Mouse (Mus musculus) cerebellum, postnatal 25 days (tissue): ENCODE results near the gene Pabpc4.
A peak's percentile ranks its signal among the peaks of the same experiment; 100 is the strongest.
"Not testable (repeated sequence)": the region's sequence is repeated elsewhere in the genome, so short reads cannot be mapped to it uniquely, and the experiment has no call there.

ENCODE experiments used
- DNase-seq, 2 experiments: peaks; one replicate each; pipeline ENCODE4 v3.0.0; 2021; ENCODE audit warnings: mixed read lengths in 2 of 2

The Pabpc4 gene

DNA sequence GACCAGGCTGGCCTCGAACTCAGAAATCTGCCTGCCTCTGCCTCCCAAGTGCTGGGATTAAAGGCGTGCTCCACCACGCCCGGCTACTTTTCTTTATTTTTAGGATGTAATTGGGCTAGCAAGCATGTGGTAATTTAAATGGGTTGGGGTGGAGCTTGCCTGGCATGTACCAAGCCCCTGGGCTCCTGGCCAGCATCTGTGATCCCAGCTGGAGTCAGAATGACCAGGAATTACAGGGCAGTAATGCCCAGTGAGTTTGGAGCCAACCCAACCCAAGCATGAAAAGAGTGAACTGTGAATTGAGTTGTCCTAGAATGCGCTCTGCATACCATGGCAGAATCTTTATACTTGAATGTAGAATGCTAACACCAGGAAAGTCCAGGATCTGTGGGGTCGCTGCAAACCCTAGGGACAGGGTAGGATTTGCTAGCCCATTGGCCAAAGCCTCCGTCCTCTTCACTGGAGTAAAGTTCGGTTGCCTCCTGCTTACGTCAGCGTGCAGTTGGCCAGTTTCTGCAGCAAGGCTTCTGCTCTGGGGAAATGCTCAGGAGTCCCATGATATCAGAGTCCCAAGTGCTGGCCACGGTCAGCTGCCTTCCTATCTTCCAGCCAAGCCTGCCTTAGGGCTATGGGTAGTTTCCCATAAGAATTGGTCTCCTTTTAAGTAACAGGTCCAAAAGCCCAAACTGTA, 37.0 kb downstream of the Pabpc4 start:
- peak; percentile 64 to 80 for DNase-seq

DNA sequence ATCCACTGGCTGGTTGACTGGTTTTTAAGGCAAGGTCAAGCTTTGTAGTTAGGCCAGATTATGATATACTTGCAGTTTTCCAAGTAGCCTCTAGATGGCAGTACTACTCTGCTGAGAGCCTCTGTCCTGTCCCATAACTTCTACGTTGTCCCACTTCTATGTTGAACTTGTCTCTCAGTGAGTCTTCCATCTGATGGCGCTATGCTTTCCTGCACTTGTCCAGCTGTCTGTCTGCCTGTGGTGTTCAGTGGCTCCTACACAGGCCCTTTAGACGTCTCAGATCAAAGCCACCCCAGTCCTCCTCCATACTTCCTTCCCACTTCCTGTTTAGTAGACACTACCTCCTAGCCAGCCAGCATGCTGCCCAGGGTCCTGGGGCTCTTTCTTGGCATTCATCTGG, 43.6 kb downstream of the Pabpc4 start:
- DNase-seq: peak in 1 of 2 experiments; percentile 25

DNA sequence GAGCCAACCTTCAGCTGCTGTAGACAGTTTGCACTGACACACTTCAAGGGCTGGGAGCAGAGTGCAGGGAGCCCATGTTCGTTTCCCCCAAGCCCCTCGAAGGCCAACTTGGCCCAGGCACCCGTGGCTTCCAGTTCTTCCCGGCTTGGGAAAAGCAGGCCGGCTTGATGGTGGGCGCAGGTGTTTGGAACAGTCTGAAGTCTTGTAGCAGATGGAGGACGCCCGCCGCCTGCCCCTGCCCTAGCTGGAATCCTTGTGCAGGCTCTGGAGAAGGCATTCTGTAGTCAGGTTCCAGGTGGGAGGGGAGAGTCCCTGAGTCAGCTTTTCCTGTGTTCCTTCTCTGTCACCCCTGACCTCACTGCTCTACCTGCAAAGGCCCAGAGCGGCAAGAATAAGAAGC, 44.8 kb downstream of the Pabpc4 start:
- no peak for DNase-seq

DNA sequence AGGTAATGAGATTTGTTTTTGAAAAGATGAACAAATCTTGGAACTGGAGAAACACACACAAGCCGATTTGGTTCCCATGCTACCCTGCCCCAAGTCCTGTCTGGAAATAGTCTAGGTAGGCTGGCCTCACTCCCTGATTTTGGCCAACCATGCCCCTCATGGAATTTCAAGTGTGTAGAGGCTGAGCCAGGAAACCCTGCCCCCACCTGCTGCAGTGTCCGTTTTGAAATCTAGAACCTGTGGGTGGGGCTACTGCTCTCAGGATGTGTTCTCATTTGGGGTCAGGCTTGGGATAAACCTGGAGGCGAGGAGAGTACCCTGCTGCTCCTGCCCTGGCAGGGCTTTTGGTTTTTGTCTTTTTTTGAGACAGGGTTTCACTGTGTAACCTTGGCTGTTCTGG, 46.1 kb downstream of the Pabpc4 start:
- no peak for DNase-seq

DNA sequence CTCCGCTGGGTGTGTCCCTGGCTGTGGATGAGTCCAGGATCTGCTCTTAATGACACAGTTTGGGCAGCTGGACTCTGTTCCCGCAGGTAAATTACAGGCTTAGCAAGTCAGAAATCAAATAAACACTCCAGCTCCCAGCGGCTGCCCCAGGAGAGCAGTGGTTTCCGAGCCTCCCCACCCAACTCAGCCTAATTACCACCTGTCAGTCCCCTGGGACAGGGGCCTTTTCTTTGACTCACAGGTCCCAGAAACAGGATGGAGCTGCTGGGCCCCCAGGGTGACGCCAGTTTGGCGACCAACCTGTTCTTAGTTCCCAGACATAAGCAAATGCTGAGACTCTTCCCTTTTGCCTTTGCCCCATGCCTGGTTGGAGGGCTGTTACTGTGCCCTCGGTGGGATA, 49.7 kb downstream of the Pabpc4 start:
- DNase-seq: no peak

DNA sequence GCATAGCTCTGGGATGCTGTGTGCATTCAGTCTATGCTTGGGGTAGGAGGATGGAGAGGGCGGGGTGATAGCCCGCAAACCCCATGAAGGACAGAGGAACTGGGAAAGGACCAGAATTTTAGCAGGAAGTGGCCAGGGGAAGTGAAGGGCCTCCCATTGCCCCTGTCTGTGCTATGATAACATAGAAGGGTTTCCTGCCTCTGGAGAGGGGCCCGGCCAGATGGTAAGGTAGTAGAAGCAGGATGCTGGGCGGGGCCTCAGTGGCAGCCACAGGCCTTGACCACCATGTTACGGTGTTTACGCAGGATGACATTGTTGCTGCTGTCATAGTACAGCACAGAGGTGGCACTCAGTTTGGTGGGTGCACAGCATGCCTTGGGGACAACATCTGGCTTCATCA, 50.9 kb downstream of the Pabpc4 start:
- DNase-seq: no peak

DNA sequence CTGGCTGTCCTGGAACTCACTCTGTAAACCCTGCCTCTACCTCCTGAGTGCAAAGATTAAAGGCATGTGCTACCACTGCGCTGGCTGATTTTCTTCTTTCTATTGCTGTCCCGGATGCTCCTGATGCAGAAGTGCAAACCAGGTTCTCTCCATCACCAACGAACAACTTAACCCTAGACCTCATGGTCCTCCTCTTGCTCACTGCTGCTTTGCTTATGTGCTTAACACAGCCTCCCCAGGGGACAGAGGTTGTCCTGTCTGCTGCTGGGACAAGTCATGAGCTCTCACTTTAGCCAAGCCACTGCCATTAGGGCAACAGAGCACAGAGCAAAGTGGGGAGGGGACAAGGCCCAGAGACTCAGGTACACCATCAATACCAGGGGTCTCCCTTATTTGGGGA, 52.3 kb downstream of the Pabpc4 start:
- no peak for DNase-seq

DNA sequence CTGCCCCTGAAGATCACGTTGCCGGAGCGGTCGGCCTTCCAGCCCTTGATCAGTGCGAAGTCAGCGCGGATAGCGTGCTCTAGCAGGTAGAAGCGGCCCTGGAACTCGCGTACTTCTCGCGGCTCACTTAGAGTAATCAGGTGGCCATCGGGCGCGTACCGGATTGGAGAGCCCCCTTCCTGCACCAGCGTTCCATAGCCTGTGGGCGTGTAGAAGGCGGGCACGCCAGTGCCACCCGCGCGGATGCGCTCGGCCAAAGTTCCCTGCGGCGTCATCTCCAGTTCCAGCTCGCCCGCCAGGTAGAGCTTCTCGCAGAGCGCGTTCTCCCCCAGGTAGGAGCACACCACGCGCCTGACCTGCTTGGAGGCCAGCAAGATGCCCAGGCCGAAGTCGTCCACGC, 60.8 kb downstream of the Pabpc4 start:
- DNase-seq: not testable (repeated sequence)

DNA sequence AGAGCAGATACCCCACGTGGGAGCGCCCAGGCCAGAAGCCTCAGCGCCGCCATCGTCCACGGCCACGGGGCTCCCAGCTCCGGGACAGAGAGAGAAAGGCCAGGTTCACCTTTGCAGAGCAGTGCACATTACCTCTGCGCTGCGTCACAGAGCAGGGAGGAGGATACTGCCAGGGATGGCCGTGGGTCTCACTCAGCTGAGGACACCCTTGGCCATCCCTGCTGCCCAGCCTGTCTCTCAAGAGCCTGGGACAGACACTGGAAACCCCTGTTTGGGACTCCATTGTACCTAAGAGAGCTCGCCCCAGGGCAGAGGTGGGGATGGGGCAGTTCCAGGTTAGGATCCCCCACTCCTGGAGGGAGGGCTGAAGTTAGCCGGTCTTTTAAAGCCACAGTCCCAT, 61.4 kb downstream of the Pabpc4 start, which contains the start of gene Oxct2a:
Gene Oxct2a, minus strand, starts transcription at position 101 of the 400 bp plus-strand sequence.
- DNase-seq: no peak

DNA sequence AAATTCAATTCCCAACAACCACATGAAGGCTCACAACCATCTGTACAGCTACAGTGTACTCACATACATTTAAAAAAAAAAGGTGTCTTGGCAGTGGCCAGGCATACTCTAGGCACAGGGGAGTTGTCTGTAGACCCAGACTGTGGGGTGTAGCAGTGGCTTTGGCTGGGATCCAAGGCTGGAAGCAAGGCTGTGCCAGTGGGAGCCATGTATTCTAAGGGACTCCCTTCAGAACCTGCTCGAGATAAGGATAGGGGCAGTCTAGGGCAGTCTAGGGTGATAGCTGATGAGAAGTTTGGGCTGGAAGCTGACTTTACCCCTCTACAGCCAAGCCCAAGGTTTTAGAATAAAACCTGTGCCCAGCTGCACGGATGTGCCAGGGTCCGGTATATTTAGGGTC, 63.9 kb downstream of the Pabpc4 start:
- DNase-seq: no peak

DNA sequence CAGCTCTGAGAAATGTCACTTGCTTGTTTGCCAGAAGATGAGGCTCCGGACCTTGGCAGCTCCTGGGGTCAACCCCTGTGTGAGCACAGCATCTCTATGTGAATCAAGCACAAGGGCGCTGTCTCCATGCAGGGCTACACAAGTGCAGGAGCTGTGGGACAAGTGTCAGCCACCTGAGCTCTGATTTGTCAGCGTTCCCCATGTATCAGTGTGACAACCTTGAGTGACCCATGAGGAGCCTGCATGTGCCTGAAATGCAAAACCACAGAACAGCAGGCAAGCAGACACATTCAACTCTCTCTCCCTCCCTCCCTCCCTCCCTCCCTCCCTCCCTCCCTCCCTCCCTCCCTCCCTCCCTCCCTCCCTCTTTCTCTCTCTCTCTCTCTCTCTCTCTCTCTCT, 65.5 kb downstream of the Pabpc4 start:
- no peak for DNase-seq

DNA sequence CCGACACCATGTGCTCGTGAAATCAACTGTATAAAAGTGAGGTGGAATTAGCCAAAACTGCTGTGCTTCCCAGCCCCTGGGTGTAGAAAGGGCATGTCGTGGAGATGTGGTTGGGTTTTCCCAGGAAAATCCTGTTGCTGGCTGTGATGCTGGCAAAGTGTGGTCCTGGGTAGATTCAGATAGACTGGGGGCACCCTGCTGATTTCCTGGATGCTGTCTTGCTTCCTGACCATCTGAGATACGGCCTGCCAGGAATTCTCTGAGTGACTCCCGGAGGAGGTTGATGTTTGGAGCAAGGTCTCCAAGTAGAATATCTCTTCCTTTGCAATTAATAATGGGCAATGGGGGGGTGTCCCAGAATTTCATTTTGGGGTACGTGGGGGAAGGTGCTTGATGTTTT, 66.8 kb downstream of the Pabpc4 start:
- peak; percentile 66 to 77 for DNase-seq

DNA sequence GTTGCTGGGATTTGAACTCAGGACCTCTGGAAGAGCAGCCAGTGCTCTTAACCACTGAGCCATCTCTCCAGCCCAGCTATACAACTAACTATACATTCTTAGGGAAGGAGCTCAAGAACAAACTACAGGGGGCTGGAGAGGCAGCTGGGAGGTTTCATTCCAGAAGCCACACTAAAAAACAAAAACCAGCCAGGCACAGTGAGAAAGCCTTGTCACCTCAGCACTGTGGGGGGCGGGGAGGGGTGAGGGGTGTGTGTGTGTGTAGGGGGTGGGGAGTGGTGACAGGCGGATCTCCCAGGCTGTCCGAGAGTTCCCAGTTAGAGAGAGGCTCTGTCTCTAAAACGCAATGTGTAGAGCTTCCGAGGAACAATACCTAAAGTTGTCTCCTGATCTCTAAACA, 69.2 kb downstream of the Pabpc4 start:
- DNase-seq: no peak

DNA sequence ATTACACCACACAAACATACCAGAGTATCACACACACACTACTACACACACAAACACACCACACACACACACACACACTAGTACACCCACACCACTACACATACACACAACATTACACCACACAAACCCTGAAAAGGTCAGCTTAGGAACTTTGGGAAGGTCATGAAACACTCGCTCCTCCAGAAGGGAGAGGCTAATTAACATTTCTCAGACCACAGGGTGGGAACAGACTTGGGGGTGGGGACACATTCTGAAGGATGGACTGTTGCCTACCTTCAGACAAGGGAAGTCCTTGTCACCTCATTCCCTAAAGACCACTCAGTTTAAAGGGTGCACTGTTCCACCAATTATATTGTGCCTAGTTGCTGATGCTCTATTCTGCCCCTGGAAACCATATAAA, 69.8 kb downstream of the Pabpc4 start:
- DNase-seq: not testable (repeated sequence)

DNA sequence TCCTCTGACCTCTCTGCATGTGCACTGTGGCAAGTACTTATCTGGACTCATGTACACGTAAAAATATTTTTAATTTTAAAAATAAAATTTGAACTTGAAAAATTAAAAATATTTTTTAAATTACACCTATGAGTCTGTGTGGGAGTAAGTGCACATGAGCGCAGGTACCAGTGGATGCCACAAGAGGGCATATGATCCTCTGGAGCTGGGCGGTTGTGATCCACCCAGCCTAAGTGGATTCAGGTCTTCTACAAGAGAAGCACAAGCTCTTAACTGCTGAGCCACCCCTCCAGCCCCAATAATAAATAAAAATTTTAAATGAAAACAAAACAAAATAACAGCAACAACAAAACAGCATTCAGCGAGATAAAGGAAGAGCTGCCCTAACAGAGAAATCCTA, 71.0 kb downstream of the Pabpc4 start:
- DNase-seq: no peak

DNA sequence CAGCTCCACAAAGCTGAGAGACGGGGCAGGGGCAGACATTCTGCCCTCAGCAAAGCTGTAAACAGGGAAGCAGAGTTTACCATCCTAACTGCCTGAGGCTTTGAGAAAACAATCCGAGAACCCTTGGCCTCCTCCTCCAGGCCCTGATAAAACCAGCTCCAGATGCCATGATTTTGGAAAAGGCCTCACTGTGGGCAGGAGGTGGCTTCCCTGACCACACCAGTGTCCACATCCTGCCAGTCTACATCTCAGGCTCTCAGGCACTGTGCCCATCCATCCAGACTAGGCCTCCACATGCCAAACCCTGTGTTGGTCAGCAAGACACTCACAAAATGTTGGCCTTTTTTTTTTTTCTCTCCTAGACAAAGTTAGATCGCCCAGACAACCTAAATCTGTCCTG, 72.0 kb downstream of the Pabpc4 start:
- DNase-seq: no peak

DNA sequence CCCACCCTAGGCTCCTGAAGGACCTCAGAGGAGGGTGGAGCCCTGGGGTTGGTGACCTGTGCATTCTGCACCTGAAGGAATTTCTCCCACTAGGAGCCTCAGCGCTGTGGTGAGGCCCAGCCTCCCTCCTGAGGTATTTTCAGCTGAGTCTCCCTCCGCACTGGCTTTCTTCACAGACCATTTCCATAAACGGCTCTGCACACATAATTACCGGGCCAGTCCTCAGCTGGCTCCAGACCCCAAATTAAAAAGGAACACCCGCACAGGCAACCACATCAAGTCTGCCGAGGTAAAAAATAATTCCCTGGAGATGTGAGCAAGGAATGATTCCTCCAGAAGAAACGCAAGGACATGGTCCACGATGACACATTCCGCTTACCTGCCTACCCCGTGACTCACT, 73.1 kb downstream of the Pabpc4 start:
- DNase-seq: not testable (repeated sequence)

DNA sequence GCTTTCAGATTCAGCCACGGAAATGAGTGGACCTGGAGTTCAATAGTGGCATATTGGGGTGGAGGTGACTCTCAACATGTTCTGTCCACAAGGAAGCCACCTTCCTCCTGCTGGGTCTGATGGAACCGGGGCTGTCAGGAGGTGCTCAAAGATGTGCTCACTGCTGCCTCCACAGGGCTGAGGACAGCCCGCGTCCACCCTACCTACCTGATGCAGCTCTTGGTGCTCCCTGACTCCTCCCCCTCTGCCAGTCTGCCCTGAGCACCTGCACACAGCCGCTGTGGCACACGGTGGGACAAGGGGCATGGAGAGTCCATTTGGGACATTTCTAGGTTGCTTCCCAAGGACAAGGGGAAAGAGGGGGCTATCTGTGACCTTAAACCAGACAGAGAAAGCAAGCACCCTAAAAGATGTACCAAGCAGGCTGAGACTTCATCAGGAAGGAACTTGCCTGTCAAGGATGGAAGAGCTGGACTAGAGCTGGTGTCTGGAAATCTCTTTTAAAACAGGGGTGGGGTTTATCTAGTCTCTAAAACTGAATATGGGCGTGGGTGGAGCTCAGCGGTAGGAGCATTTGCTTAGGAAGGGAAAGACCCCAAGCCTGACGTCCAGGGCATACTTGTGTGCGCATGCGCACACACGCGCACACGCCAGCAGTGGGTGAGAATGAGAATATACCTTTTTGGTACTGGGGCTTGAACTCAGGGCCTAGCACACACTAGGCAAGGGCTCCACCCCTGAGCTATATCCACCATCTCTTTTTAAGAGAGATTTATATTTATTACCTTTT, 73.8 kb downstream of the Pabpc4 start:
- no peak for DNase-seq

DNA sequence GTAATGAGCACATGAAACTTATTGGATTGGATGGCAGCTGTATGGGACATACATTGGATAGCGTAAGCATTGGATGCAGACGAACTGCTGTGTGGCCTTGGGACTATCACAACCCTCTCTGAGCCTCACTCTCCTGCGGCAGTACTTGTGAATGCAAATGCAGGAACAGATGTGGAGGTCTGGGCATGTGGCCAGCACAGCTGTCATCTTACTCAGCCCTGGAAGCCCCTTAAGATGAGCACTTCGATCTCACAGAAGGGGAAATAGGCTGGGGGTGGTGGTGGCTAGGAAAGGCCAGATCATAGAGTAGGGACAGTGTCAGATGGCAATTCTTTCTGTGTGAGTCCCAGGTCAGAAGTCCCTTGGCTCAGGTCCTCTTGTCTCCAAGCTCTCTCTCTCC, 75.5 kb downstream of the Pabpc4 start:
- DNase-seq: no peak

DNA sequence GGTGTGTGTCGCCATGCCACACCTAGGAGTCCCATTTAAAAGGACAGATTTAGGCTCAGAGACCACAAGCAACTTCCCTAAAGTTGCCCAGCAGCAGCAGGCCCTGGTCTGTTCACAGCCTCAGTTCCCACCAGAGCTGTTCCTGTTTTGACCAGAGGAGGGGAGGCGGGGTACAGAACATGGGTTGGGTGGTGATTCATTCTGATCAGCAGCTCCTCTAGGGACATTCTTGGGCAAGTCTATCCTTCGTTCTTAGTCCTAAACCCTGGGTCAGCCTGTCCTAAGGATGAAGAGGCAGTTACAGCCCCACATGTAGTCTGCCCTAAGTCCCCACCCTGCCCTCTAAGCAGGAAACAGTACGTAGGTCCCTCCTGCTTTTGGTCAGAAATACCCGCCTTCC, 78.1 kb downstream of the Pabpc4 start:
- DNase-seq: no peak

DNA sequence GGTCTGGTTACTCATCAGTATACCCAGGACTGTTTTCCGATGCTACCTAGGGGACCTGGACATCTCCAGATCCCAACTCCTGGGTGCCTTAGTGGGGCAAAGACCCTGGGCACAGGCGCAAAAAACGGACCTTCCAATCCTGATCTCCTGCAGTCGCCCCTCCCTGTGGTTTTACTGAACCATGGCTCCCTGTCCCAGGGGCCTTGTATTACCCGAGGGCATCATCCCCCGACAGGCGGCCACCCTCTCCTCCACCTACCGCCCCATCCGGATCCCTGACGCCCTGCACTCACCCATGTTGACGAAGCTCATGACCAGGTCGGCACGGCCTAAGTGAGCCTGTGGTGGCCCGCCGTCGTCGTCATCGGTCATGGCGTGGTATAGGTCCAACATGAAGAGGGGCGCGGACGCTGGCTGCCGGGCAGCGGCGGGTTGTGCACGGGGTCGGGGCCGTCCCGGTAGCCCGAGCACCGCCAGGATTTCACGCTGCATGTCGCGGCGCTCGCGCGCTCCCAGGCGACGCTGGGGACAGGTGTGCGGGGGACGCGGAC, 80.0 kb downstream of the Pabpc4 start:
- DNase-seq: no peak

DNA sequence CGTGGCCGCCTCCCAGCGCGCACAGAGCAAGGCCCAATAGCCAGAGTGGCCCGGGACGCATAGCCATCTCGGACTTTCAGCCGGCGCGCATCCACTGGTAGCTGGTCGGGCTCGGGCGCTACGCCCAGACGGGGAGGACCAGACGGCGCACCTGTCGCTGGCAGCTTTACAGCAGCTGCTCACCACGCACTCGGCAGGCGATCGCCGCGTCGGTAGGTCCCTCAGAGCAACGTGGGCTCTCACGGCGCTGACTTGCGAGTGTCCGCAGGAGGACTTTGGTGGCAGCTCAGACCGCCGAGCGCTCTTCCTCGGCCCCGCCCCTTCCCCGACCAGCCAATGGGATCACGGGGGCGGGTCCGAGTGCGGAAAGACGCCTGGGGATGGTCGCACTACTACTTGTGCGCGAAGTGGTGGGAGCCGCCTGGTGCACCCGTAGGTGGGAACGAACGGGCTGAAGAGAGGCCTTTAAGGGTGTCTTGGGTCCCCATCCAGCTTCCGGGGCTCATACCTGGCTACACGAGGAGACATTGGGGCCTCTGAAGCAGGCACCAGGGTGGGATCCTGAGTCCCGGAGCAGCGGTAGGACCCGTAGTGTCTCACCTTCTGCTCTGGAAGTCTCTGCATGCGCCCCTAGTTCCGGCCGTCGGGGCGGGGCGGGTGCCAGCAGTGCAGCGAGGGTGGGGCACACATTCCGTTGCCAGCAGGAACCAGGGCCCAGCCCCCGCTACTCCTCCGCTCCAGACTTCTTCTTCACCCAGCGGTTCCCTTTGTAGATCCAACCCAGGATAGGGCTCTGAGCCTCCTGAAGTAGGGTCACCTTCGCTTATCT, 80.7 kb downstream of the Pabpc4 start, which contains the start of gene Bmp8a:
Gene Bmp8a, minus strand, starts transcription at position 611 of the 829 bp plus-strand sequence.
- peak; percentile 23 to 60 for DNase-seq

DNA sequence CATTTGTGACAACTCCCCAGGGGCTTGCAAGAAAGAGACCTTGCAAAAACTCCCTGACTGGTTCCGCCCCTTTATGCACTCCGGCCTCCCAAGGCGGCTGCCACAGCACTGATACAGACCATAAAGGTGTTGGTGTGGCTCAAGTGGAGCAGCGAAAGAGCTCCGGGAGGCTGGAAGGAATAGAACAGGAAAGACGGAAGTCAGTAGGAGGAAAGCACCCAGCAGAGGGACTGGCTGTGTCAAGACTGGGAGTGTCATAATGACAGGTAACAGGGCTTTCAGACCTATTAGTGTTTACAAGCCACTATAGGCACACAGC, 81.3 kb downstream of the Pabpc4 start:
- DNase-seq: no peak
